Comparison of ENCODE assay signal across 8 mouse cellular contexts in genomic region chr1:128359554-128360376, GRCm38 (mm10). TPM values are rescaled to one million over a fixed set of nuclear protein-coding genes. Genes with fewer than 3 reads are reported as not detected.
A peak's percentile ranks its signal among the peaks of the same experiment; 100 is the strongest.
DNase-seq lines count a peak whose midpoint lies in the region; ATAC-seq lines count a peak whose summit lies in the region.

Mcm6 (minus strand) TSS chr1:128359664.

- no peaks in the 10 kb centered on the region for H3K27me3 ChIP-seq in hindbrain, embryonic 16.5 days (replicated peaks; ENCODE audit: control insufficient read depth, insufficient read depth, low read length)

- DNase-seq in WW6 (ENCODE audit: low read depth, low spot score): peak; percentile 90
- peak; percentile 84 to 93 for DNase-seq in cerebellum, postnatal 4 days (ENCODE audit: low spot score in 2 of 2)
- peak; percentile 93 for DNase-seq in gastrocnemius, adult 18-20 months (ENCODE audit: low spot score)
- DNase-seq in left cerebral cortex, adult 18-20 months (ENCODE audit: low spot score in 2 of 2): peak; percentile 91
- DNase-seq in right cerebral cortex, adult 18-20 months: peak; percentile 94
- DNase-seq in urinary bladder, postnatal 10 days (ENCODE audit: low spot score): peak; percentile 72

- 2% methylated on average over 37 of the region's 38 CpGs for WGBS in hindbrain, embryonic 16.5 days
- WGBS in macrophage (ENCODE audit: missing documents): 2% methylated on average over 38 of the region's 38 CpGs

- H3K9ac ChIP-seq in hindbrain, embryonic 16.5 days (ENCODE audit: low read depth, low read length): peak within 1 kb of the TSS; percentile 69

- H3K79me2 ChIP-seq in macrophage (ENCODE audit: inconsistent target): peaks cover 43% of the 10 kb centered on the region

- peak within 1 kb of the TSS; percentile 84 for H3K4me2 ChIP-seq in hindbrain, embryonic 16.5 days (ENCODE audit: low read length)

- peaks cover 6% of the 10 kb centered on the region for H3K4me1 ChIP-seq in hindbrain, embryonic 16.5 days (ENCODE audit: control insufficient read depth, insufficient read depth, low read depth, low read length)

- no peaks in the 10 kb centered on the region for H3K9me3 ChIP-seq in hindbrain, embryonic 16.5 days (ENCODE audit: control insufficient read depth, low read length)

- ATAC-seq in hindbrain, embryonic 16.5 days: peak; percentile 99

- peak within 1 kb of the TSS; percentile 71 for H3K4me3 ChIP-seq in hindbrain, embryonic 16.5 days (ENCODE audit: low read length)
- peak within 1 kb of the TSS; percentile 60 for H3K4me3 ChIP-seq in macrophage (ENCODE audit: inconsistent target)

- H3K27ac ChIP-seq in hindbrain, embryonic 16.5 days (ENCODE audit: low read depth, low read length): peak within 1 kb of the TSS; percentile 62
- peak within 1 kb of the TSS; percentile 60 for H3K27ac ChIP-seq in macrophage

- peaks cover 7% of the 10 kb centered on the region; the same call in 1 of the 2 replicates for H3K36me3 ChIP-seq in hindbrain, embryonic 16.5 days (ENCODE audit: control insufficient read depth, insufficient read depth, low read length)
- peaks cover 17% of the 10 kb centered on the region for H3K36me3 ChIP-seq in macrophage (ENCODE audit: inconsistent target)

RNA-seq across cellular contexts. Expression of gene Mcm6, which starts in this region (rescaled TPM):
- 1 to 10 TPM; 1.4 to 2.9 TPM for total RNA-seq in gastrocnemius, adult 18-20 months (2021)
- polyA plus RNA-seq in hindbrain, embryonic 16.5 days (2015; fragmentation: Nextera tagmentation; extraction: Ambion mirVana): 67.0 and 76.0 TPM in 2 replicates
- total RNA-seq in left cerebral cortex, adult 18-20 months (2021): 1 to 10 TPM; 5.4 to 6.7 TPM
- total RNA-seq in macrophage (2018; cell fraction: chromatin; rRNA removed): 10 to 100 TPM in 17 of 26 experiments, 1 to 10 TPM in 9; 3.0 to 37.9 (median 18.3) TPM
- 10 to 100 TPM; 24.7 to 56.7 (median 34.3) TPM for total RNA-seq in macrophage (2018; cell fraction: cytosol; rRNA removed)
- total RNA-seq in macrophage (2018; cell fraction: nucleus; rRNA removed): 100 to 1,000 TPM in 1 of 26 experiments, 10 to 100 TPM in 22, 1 to 10 TPM in 3; 9.7 to 130 (median 21.4) TPM
- 23.2 to 176 TPM (median 54.1 TPM) in 3 replicates for polyA plus RNA-seq in macrophage (2018)

Comparison
In these comparisons a context has a peak if more than half of its experiments do, and no peak if none do; other contexts are left out.
1. Peak in every context shown above with its lines: DNase-seq, ATAC-seq, H3K4me3 ChIP-seq and H3K27ac ChIP-seq.